Mouse (Mus musculus) limb, embryonic 14.5 days (tissue): ENCODE data around the gene Nup107. TPM values are rescaled to one million over a fixed set of nuclear protein-coding genes. Genes with fewer than 3 reads are reported as not detected.

Source experiments
- ATAC-seq: fragments of 200-750 bp; cut with Nextera tagmentation; 2 replicates; pipeline ENCODE4 v1.8.0; 2017; ENCODE audit warnings: low read depth, moderate number of reproducible peaks, moderate TSS enrichment; ENCODE audit not compliant: low FRiP score
- DNase-seq: peaks from one replicate; pipeline ENCODE4 v3.0.0-alpha.2; 2015; ENCODE audit warnings: low spot score
- H3K27ac ChIP-seq: fragments of 300-500 bp; sonication (generic); replicated peaks from 2 replicates; pipeline ENCODE4 v1.5.1; 2014; ENCODE audit warnings: low read depth, mild to moderate bottlenecking, low read length, moderate library complexity, mixed read lengths
- H3K27me3 ChIP-seq: fragments of 300-500 bp; sonication (generic); 2 replicates; pipeline ENCODE4 v1.6.1; 2014; ENCODE audit warnings: low read length, mixed read lengths; ENCODE audit not compliant: control insufficient read depth, insufficient read depth
- H3K36me3 ChIP-seq: fragments of 300-500 bp; sonication (generic); 2 replicates; pipeline ENCODE4 v1.6.1; 2014; ENCODE audit warnings: mild to moderate bottlenecking, low read length, moderate library complexity, mixed read lengths; ENCODE audit not compliant: control insufficient read depth, insufficient read depth
- H3K4me1 ChIP-seq: fragments of 300-500 bp; sonication (generic); 2 replicates; pipeline ENCODE4 v1.6.1; 2014; ENCODE audit warnings: antibody characterized with exemption, low read length, mixed read lengths; ENCODE audit not compliant: control insufficient read depth, insufficient read depth
- H3K4me2 ChIP-seq: fragments of 300-500 bp; sonication (generic); replicated peaks from 2 replicates; pipeline ENCODE4 v1.6.1; 2014; ENCODE audit warnings: low read depth, mild to moderate bottlenecking, low read length, moderate library complexity; ENCODE audit not compliant: severe bottlenecking
- H3K4me3 ChIP-seq: fragments of 300-500 bp; sonication (generic); replicated peaks from 2 replicates; pipeline ENCODE4 v1.5.1; 2014; ENCODE audit warnings: low read length
- H3K9ac ChIP-seq: fragments of 300-500 bp; sonication (generic); 2 replicates; pipeline ENCODE4 v1.6.1; 2014; ENCODE audit warnings: mild to moderate bottlenecking, low read depth, low read length, moderate library complexity; ENCODE audit not compliant: severe bottlenecking
- H3K9me3 ChIP-seq: fragments of 300-500 bp; sonication (generic); 2 replicates; pipeline ENCODE4 v1.6.1; 2016; ENCODE audit warnings: low read length; ENCODE audit not compliant: control insufficient read depth
- POLR2A ChIP-seq: fragments of 200-500 bp; IDR thresholded peaks from 2 replicates; pipeline ENCODE4 v1.8.0; 2012; ENCODE audit warnings: inconsistent platforms, mild to moderate bottlenecking, moderate library complexity, borderline replicate concordance; ENCODE audit not compliant: insufficient read depth, insufficient read length; ENCODE audit errors: extremely low read depth
- WGBS: fragments of 180-500 bp; shearing (Covaris S2); extraction: QIAGEN DNeasy Blood & Tissue Kit; methylation state at CpG from one replicate; pipeline ENCODE4 v1.1.7; 2014; 5-methylcytosine and 5-hydroxymethylcytosine counted together
- polyA plus RNA-seq, 2 experiments: library from polyadenylated mRNA; depleted of rRNA in 1 of 2; stranded (reverse) in 1 of 2; unstranded in 1 of 2; fragments of >200 nt; fragmentation: Nextera tagmentation in 1 of 2; extraction: Ambion mirVana in 1 of 2; gene quantifications; 2 replicates each; pipeline versions ENCODE4 v1.2.1 to v1.2.3; 2012 to 2014

The Nup107 gene
- polyA plus RNA-seq, 2 experiments: 53.4 to 61.2 TPM

- WGBS: 88% methylated on average over 12 of the region's 12 CpGs
- H3K4me1 ChIP-seq: no peaks in the 10 kb centered on the region
- DNase-seq: no peak
- peaks cover 80% of the 10 kb centered on the region for H3K36me3 ChIP-seq
- no peak for TF ChIP-seq POLR2A
- H3K4me3 ChIP-seq: no peak overlapping the region
- no peaks in the 10 kb centered on the region for H3K9me3 ChIP-seq
- no peak overlapping the region for H3K4me2 ChIP-seq
- no peak overlapping the region for H3K9ac ChIP-seq
- ATAC-seq: no peak
- H3K27me3 ChIP-seq: no peaks in the 10 kb centered on the region
- H3K27ac ChIP-seq: no peak overlapping the region
Observed at GRCm38 (mm10) chr10:117778328-117778910, 14.1 kb downstream of the Nup107 start.

DNA sequence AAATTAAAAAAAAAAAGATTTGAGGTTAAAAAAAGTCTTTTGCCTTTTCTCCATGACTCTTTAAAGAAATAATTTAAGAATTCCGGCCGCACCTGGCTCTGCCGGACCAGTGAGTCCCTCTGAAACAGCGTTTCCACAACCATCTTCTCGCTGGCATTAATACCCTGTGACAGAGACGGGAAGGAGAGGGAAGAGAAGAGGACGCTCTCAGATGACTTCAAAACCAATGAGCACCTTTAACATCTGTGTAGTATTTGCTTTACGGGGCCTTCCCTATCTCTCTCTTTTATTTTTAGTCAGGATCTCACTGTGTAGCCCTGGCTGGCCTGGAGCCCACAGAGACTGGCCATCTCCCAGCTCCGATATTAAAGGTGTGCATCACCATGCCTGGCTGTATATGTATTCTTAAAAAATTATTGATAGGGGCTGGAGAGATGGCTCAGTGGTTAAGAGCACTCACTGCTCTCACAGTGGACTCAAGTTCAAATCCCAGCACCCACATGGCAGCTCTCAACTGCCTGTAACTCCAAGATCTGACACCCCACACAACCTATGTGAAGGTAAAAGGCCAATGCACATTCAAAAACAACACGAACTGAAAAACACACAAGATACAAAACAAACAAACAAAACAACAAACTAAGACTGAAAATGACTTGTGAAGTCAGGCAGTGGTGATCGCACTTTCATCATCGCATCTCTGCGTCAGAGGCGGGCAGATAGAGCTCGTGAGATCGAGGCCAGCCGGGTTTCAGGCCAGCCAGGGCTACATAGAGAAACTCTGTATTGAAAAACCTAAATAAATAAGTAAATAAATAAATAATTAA is 14.8 kb downstream of the Nup107 start:
- no peaks in the 10 kb centered on the region for H3K27me3 ChIP-seq
- H3K9me3 ChIP-seq: no peaks in the 10 kb centered on the region
- DNase-seq: no peak
- H3K4me2 ChIP-seq: no peak overlapping the region
- H3K4me3 ChIP-seq: no peak overlapping the region
- WGBS: 94% methylated on average over 17 of the region's 17 CpGs
- no peak overlapping the region for H3K9ac ChIP-seq
- H3K4me1 ChIP-seq: no peaks in the 10 kb centered on the region
- TF ChIP-seq POLR2A: no peak
- no peak overlapping the region for H3K27ac ChIP-seq
- H3K36me3 ChIP-seq: peaks cover 80% of the 10 kb centered on the region
- ATAC-seq: no peak

GRCm38 (mm10) chr10:117777103-117777470 is 15.4 kb downstream of the Nup107 start:
- H3K4me1 ChIP-seq: no peaks in the 10 kb centered on the region
- H3K27me3 ChIP-seq: no peaks in the 10 kb centered on the region
- ATAC-seq: no peak
- no peak overlapping the region for H3K9ac ChIP-seq
- WGBS: 95% methylated on average over 3 of the region's 3 CpGs
- no peak overlapping the region for H3K27ac ChIP-seq
- no peak overlapping the region for H3K4me3 ChIP-seq
- DNase-seq: no peak
- TF ChIP-seq POLR2A: no peak
- peaks cover 80% of the 10 kb centered on the region for H3K36me3 ChIP-seq
- H3K9me3 ChIP-seq: no peaks in the 10 kb centered on the region
- no peak overlapping the region for H3K4me2 ChIP-seq

DNA sequence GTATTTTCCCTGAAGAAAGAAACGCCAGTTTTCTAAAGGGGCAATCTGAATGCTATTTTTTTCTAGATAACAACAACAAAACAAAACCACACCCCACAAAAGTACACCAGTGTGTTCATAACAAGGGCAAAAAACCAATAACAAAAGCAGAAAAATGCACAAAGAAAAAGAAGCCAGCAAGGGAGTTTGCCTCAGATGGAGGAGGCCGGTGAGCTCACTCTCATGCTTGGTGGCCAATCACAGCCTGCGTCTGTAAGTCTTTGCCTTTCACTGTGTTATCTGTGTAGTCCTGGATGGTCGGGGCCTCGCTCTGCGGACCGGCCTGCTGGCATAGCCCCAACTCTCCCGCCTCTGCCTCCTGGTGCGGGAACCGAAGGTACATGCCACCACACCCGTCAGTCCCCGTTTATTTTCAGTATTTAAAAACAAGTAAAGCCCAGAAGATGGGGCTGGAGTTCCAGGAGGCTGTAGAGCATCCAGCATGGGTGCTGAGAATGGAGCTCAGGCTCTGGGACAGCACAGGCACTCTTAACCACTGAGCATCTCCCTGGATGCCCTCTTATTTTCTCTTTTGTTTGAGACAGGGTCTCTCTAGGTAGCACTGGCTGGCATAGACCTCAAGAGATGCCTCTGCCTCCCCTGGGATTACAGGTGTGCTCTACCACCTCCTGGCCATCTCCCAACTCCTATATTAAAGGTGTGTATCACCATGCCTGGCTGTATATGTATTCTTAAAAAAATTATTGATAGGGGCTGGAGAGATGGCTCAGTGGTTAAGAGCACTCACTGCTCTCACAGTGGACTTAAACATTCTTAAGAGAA is 16.0 kb downstream of the Nup107 start:
- no peak for TF ChIP-seq POLR2A
- Histone ChIP-seq H3K9me3 (no peaks in the 10 kb centered on the region), H3K4me3 (no peak overlapping the region), H3K9ac (no peak overlapping the region), H3K27me3 (no peaks in the 10 kb centered on the region), H3K4me1 (no peaks in the 10 kb centered on the region), H3K36me3 (peaks cover 80% of the 10 kb centered on the region), H3K4me2 (no peak overlapping the region), H3K27ac (no peak overlapping the region)
- DNase-seq: no peak
- 96% methylated on average over 12 of the region's 12 CpGs for WGBS
- no peak for ATAC-seq

DNA sequence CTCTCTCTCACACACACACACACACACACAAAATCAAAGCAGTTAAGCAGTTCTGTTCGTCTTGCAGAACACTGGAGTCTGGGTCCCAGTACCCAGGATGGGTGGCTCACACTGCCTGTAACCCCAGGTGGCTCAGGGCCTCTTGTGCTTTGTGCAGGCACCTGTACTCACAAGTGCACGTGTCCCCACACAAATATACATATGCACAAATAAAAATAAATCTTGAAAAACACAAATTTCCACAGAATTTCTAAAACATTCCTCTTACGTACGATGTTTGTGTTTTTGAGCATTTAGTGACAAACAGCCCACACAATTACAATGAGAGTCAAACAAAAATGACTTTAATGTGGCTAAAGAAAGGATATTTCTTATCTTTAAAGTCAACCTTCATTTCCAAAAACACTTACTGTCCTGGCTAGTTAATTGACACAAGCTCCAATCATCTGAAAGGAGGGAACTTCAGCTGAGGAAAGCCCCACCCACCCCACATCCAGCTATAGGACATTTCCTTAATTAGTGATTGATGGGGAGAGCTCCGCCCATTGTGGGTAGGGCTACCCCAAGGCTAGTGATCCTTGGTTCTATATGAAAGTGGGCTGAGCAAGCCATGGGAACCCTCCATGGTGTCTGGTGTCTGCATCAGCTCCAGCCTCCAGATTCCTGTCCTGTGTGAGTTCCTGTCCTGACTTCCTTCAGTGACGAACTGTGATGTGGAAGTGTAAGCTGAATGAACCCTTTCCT is 16.9 kb downstream of the Nup107 start:
- H3K27ac ChIP-seq: no peak overlapping the region
- H3K4me1 ChIP-seq: no peaks in the 10 kb centered on the region
- no peak for DNase-seq
- no peak overlapping the region for H3K4me3 ChIP-seq
- no peaks in the 10 kb centered on the region for H3K27me3 ChIP-seq
- no peak for ATAC-seq
- no peak overlapping the region for H3K4me2 ChIP-seq
- no peak overlapping the region for H3K9ac ChIP-seq
- H3K36me3 ChIP-seq: peaks cover 81% of the 10 kb centered on the region
- 86% methylated on average over 6 of the region's 6 CpGs for WGBS
- TF ChIP-seq POLR2A: no peak
- H3K9me3 ChIP-seq: no peaks in the 10 kb centered on the region
